Mouse (Mus musculus) testis, adult 2 months (tissue): Measurements from ENCODE around the gene Rtbdn. TPM values are rescaled to one million over a fixed set of nuclear protein-coding genes. Genes with fewer than 3 reads are reported as not detected.

Source experiments
- H3K27ac ChIP-seq: fragments of 200-500 bp; 2 replicates; pipeline ENCODE4 v1.5.1; 2012; ENCODE audit warnings: low read depth, low read length; ENCODE audit not compliant: control insufficient read depth, insufficient read depth
- H3K27me3 ChIP-seq: fragments of 200-500 bp; 2 replicates; pipeline ENCODE4 v1.6.1; 2012; ENCODE audit warnings: mild to moderate bottlenecking, low read length, moderate library complexity; ENCODE audit not compliant: control insufficient read depth, insufficient read depth
- H3K36me3 ChIP-seq: fragments of 200-500 bp; 2 replicates; pipeline ENCODE4 v1.6.1; 2012; ENCODE audit warnings: mild to moderate bottlenecking, low read length; ENCODE audit not compliant: control insufficient read depth, insufficient read depth
- H3K4me1 ChIP-seq: fragments of 200-500 bp; 2 replicates; pipeline ENCODE4 v1.6.1; 2012; ENCODE audit warnings: low read length; ENCODE audit not compliant: control insufficient read depth, insufficient read depth
- H3K4me3 ChIP-seq: fragments of 200-500 bp; 2 replicates; pipeline ENCODE4 v1.5.1; 2012; ENCODE audit warnings: low read depth, mild to moderate bottlenecking, low read length, moderate library complexity, mixed read lengths; ENCODE audit not compliant: control insufficient read depth
- CTCF ChIP-seq: fragments of 200-500 bp; IDR thresholded peaks from 2 replicates; pipeline ENCODE4 v1.5.1; 2012; ENCODE audit warnings: low read depth, mild to moderate bottlenecking, inconsistent platforms, low read length, moderate library complexity; ENCODE audit not compliant: control insufficient read depth, insufficient read depth, insufficient replicate concordance
- POLR2A ChIP-seq: fragments of 200-500 bp; IDR thresholded peaks from 2 replicates; pipeline ENCODE4 v1.6.1; 2012; ENCODE audit warnings: low read depth, mild to moderate bottlenecking, inconsistent platforms, low read length, moderate library complexity; ENCODE audit not compliant: control insufficient read depth
- polyA plus RNA-seq: library from polyadenylated mRNA; depleted of rRNA; stranded (reverse); fragments of >200 nt; gene quantifications from 2 replicates; pipeline ENCODE4 v1.2.3, GENCODE M21; 2012

Gene Rtbdn
- polyA plus RNA-seq, 1 experiment: 0.32 TPM

- peaks cover 18% of the 10 kb centered on the region for H3K4me1 ChIP-seq
- H3K27ac ChIP-seq: no peak overlapping the region
- H3K27me3 ChIP-seq: no peaks in the 10 kb centered on the region
- H3K36me3 ChIP-seq: no peaks in the 10 kb centered on the region
- TF ChIP-seq CTCF (no peak), POLR2A (no peak)
- H3K4me3 ChIP-seq: no peak overlapping the region
Observed at GRCm38 (mm10) chr8:84936041-84936961, 10.5 kb upstream of the Rtbdn start.

GRCm38 (mm10) chr8:84936962-84937546 is 9.7 kb upstream of the Rtbdn start, which contains the start of gene Mast1:
TSS of gene Mast1 (minus strand) at chr8:84937359.
- Histone ChIP-seq H3K27ac (no peak within 1 kb of the TSS), H3K27me3 (no peaks in the 10 kb centered on the region)
- TF ChIP-seq CTCF: peak; percentile 67
- no peak for TF ChIP-seq POLR2A

GRCm38 (mm10) chr8:84937620-84938485 is 8.9 kb upstream of the Rtbdn start:
- Histone ChIP-seq H3K27ac (no peak overlapping the region), H3K4me3 (no peak overlapping the region), H3K27me3 (no peaks in the 10 kb centered on the region), H3K4me1 (peaks cover 18% of the 10 kb centered on the region), H3K36me3 (no peaks in the 10 kb centered on the region)
- TF ChIP-seq CTCF (no peak), POLR2A (no peak)

More at GRCm38 (mm10) chr8:84936962-84937546, 9.7 kb upstream of the Rtbdn start, which contains the start of gene Mast1:
- peaks cover 18% of the 10 kb centered on the region for H3K4me1 ChIP-seq
- H3K4me3 ChIP-seq: peak within 1 kb of the TSS; percentile 67
- no peaks in the 10 kb centered on the region for H3K36me3 ChIP-seq

- Histone ChIP-seq H3K27ac (peak overlapping the region; percentile 95), H3K4me3 (peak overlapping the region; percentile 29; the same call in 1 of the 2 replicates), H3K4me1 (peaks cover 24% of the 10 kb centered on the region), H3K27me3 (peaks cover 2% of the 10 kb centered on the region; the same call in 1 of the 2 replicates), H3K36me3 (no peaks in the 10 kb centered on the region)
- TF ChIP-seq POLR2A: no peak
- TF ChIP-seq CTCF: no peak
Observed at GRCm38 (mm10) chr8:84943699-84944098, 3.1 kb upstream of the Rtbdn start.

GRCm38 (mm10) chr8:84944478-84945160 is 2.2 kb upstream of the Rtbdn start:
- Histone ChIP-seq H3K4me1 (peaks cover 24% of the 10 kb centered on the region), H3K4me3 (peak overlapping the region; percentile 76), H3K27ac (peak overlapping the region; percentile 95), H3K36me3 (no peaks in the 10 kb centered on the region), H3K27me3 (peaks cover 2% of the 10 kb centered on the region; the same call in 1 of the 2 replicates)
- TF ChIP-seq POLR2A (peak; percentile 32; the same call in 1 of the 2 replicates), CTCF (no peak)

- no peaks in the 10 kb centered on the region for H3K36me3 ChIP-seq
- H3K4me3 ChIP-seq: peak overlapping the region; percentile 28
- TF ChIP-seq POLR2A: no peak
- no peak for TF ChIP-seq CTCF
- peaks cover 24% of the 10 kb centered on the region for H3K4me1 ChIP-seq
- peaks cover 2% of the 10 kb centered on the region; the same call in 1 of the 2 replicates for H3K27me3 ChIP-seq
- no peak overlapping the region for H3K27ac ChIP-seq
Observed at GRCm38 (mm10) chr8:84945235-84945632, 1.6 kb upstream of the Rtbdn start.
